Comparison of ENCODE assay signal across 9 mouse cellular contexts in genomic region chr8:125224271-125224699, GRCm38 (mm10).
DNase-seq lines count a peak whose midpoint lies in the region; ATAC-seq and TF ChIP-seq lines count a peak whose summit lies in the region.
"Had no signal": no experiment of that assay in that cellular context is flagged by ENCODE, and none has a peak within 500 bp of the region (broad histone marks: within the 10 kb centered on the region; RNA-seq: fewer than 3 reads in every experiment).

No protein-coding gene starts in this region.

- H3K4me2 ChIP-seq in stomach, embryonic 16.5 days (ENCODE audit: low read depth, low read length): no peak overlapping the region
- H3K4me2 ChIP-seq: limb, embryonic 12.5 days had no signal

- ATAC-seq in stomach, embryonic 16.5 days (ENCODE audit: insufficient read depth, low FRiP score): peak; percentile 54; the same call in 1 of the 2 replicates

- H3K36me3 ChIP-seq in heart, adult 2 months (ENCODE audit: control insufficient read depth, insufficient read depth, low read length): peaks cover 3% of the 10 kb centered on the region; the same call in 1 of the 2 replicates
- H3K36me3 ChIP-seq in stomach, embryonic 16.5 days (ENCODE audit: control insufficient read depth, insufficient read depth, low read length): no peaks in the 10 kb centered on the region
- H3K36me3 ChIP-seq: limb, embryonic 12.5 days had no signal

- peaks cover 27% of the 10 kb centered on the region for H3K4me1 ChIP-seq in heart, adult 2 months (ENCODE audit: control insufficient read depth, insufficient read depth, low read length)
- H3K4me1 ChIP-seq in stomach, embryonic 16.5 days (ENCODE audit: control insufficient read depth, insufficient read depth, low read length): peaks cover 25% of the 10 kb centered on the region

- no peaks in the 10 kb centered on the region for H3K27me3 ChIP-seq in heart, adult 2 months (ENCODE audit: control insufficient read depth, insufficient read depth, low read length)
- no peaks in the 10 kb centered on the region for H3K27me3 ChIP-seq in stomach, embryonic 16.5 days (ENCODE audit: control insufficient read depth, insufficient read depth, low read length)

- peak overlapping the region; percentile 11; the same call in 1 of the 2 replicates for H3K27ac ChIP-seq in heart, adult 2 months
- H3K27ac ChIP-seq in stomach, embryonic 16.5 days (ENCODE audit: low read length): no peak overlapping the region

- intact Hi-C loops in heart, adult 2 months (cut with DNase I): no loop called here

- no peaks in the 10 kb centered on the region for H3K79me2 ChIP-seq in heart, adult 2 months (replicated peaks; ENCODE audit: control insufficient read depth, insufficient read depth, low read length)

- no peak overlapping the region for H3K9ac ChIP-seq in heart, adult 2 months (ENCODE audit: low read depth, low read length)
- no peak overlapping the region for H3K9ac ChIP-seq in stomach, embryonic 16.5 days (ENCODE audit: low read length)
- H3K9ac ChIP-seq: limb, embryonic 12.5 days had no signal

- no peak overlapping the region for H3K4me3 ChIP-seq in heart, adult 2 months
- no peak overlapping the region for H3K4me3 ChIP-seq in stomach, embryonic 16.5 days (replicated peaks; ENCODE audit: low read length)
- H3K4me3 ChIP-seq: limb, embryonic 12.5 days had no signal

- no peak for TF ChIP-seq POLR2A in heart, adult 2 months (IDR thresholded peaks at IDR 0.05; ENCODE audit: insufficient read depth, low read depth, low read length)

- 0 out of 2 replicates have a peak, but pooled peaks have one; percentile 49 for TF ChIP-seq EP300 in heart, adult 2 months (IDR thresholded peaks at IDR 0.05; ENCODE audit: insufficient read depth, low read depth, low read length)

- peak; percentile 42 to 49 for DNase-seq in heart, adult 2 months
- DNase-seq in heart, postnatal 4 days: no peak
- DNase-seq in spleen, adult 18-20 months: peak; percentile 27 to 28
- DNase-seq in spleen, adult 12 weeks (ENCODE audit: low spot score): no peak
- DNase-seq in kidney, postnatal 14 days: peak; percentile 64
- no peak for DNase-seq in frontal cortex, postnatal 10 days (ENCODE audit: low spot score in 2 of 2)
- DNase-seq in right cerebral cortex, adult 2 months (ENCODE audit: low spot score in 2 of 2): no peak

- TF ChIP-seq CTCF in heart, adult 2 months (IDR thresholded peaks at IDR 0.05): no peak

- 43% methylated on average over 6 of the region's 6 CpGs for whole genome bisulfite sequencing in heart, adult 2 months
- 50% methylated on average over 6 of the region's 6 CpGs for WGBS in stomach, embryonic 16.5 days

- H3K9me3 ChIP-seq in stomach, embryonic 16.5 days (replicated peaks; ENCODE audit: control insufficient read depth, low read length): no peaks in the 10 kb centered on the region
- H3K9me3 ChIP-seq: limb, embryonic 12.5 days had no signal

Comparison
In these comparisons a context has a peak if more than half of its experiments do, and no peak if none do; other contexts are left out.
1. DNase-seq: peak in heart, adult 2 months (2 of 2), spleen, adult 18-20 months (2 of 2) and kidney, postnatal 14 days (single experiment); none in heart, postnatal 4 days (single experiment), spleen, adult 12 weeks (single experiment), frontal cortex, postnatal 10 days (0 of 2) and right cerebral cortex, adult 2 months (0 of 2).